In genomic region chr13:60479043-60479861, GRCm38 (mm10) we compare ENCODE assay signal across 9 mouse cellular contexts.
DNase-seq lines count a peak whose midpoint lies in the region; ATAC-seq and TF ChIP-seq lines count a peak whose summit lies in the region.
"Had no signal": no experiment of that assay in that cellular context is flagged by ENCODE, and none has a peak within 500 bp of the region (broad histone marks: within the 10 kb centered on the region; RNA-seq: fewer than 3 reads in every experiment).

No protein-coding gene starts in this region.

- peak overlapping the region; percentile 59 for H3K4me2 ChIP-seq in heart, embryonic 11.5 days
- H3K4me2 ChIP-seq in kidney, embryonic 16.5 days (replicated peaks; ENCODE audit: low read depth, low read length), result peak overlapping the region; percentile 71
- peak overlapping the region; percentile 62 for H3K4me2 ChIP-seq in liver, embryonic 11.5 days
- peak overlapping the region; percentile 41 for H3K4me2 ChIP-seq in myocyte (ENCODE audit: low read depth)

- H3K79me2 ChIP-seq in myocyte (ENCODE audit: control insufficient read depth, insufficient read depth), result no peaks in the 10 kb centered on the region

- H3K9ac ChIP-seq in heart, embryonic 11.5 days (ENCODE audit: low read depth, low read length), result no peak overlapping the region
- peak overlapping the region; percentile 59 for H3K9ac ChIP-seq in kidney, embryonic 16.5 days (replicated peaks; ENCODE audit: low read length)
- no peak overlapping the region for H3K9ac ChIP-seq in liver, embryonic 11.5 days (ENCODE audit: low read depth, low read length)

- no peak for TF ChIP-seq POLR2A in cortical plate, adult 2 months (IDR thresholded peaks at IDR 0.05; ENCODE audit: extremely low read depth, insufficient read depth, low read length)
- no peak for TF ChIP-seq POLR2A in myocyte (IDR thresholded peaks at IDR 0.05; ENCODE audit: insufficient read length, low read depth)

- 0 out of 2 replicates have a peak, but pooled peaks cover 3% of the 10 kb centered on the region for H3K9me3 ChIP-seq in heart, embryonic 11.5 days (replicated peaks; ENCODE audit: control insufficient read depth, low read length)
- H3K9me3 ChIP-seq in kidney, embryonic 16.5 days (ENCODE audit: low read length), result no peaks in the 10 kb centered on the region
- no peaks in the 10 kb centered on the region for H3K9me3 ChIP-seq in liver, embryonic 11.5 days (ENCODE audit: control insufficient read depth, low read length)

- intact Hi-C loops in gastrocnemius, adult 2 months (cut with DNase I), result loop anchor here (1.0 kb wide), 2 partner anchors 259 to 265 kb away; no protein-coding TSS in a partner anchor

- WGBS in heart, embryonic 11.5 days (ENCODE audit: insufficient replicate concordance), result 5% methylated on average over 18 of the region's 18 CpGs
- 3% methylated on average over 18 of the region's 18 CpGs for WGBS in kidney, embryonic 16.5 days
- WGBS in liver, embryonic 11.5 days, result 12% methylated on average over 18 of the region's 18 CpGs

- H3K4me3 ChIP-seq in gastrocnemius, adult 2 months, result peak overlapping the region; percentile 65
- peak overlapping the region; percentile 27; the same call in 1 of the 2 replicates for H3K4me3 ChIP-seq in cortical plate, adult 2 months (ENCODE audit: insufficient read depth, low read length)
- H3K4me3 ChIP-seq in heart, embryonic 11.5 days (ENCODE audit: low read depth, low read length), result peak overlapping the region; percentile 21
- peak overlapping the region; percentile 44 for H3K4me3 ChIP-seq in kidney, embryonic 16.5 days (ENCODE audit: low read length)
- H3K4me3 ChIP-seq in liver, embryonic 11.5 days (ENCODE audit: low read depth, low read length), result peak overlapping the region; percentile 17; the same call in 1 of the 2 replicates
- no peak overlapping the region for H3K4me3 ChIP-seq in myocyte

- H3ac ChIP-seq in myocyte (ENCODE audit: control insufficient read depth, insufficient read length), result no peak overlapping the region

- no peaks in the 10 kb centered on the region for H3K36me3 ChIP-seq in heart, embryonic 11.5 days (ENCODE audit: control insufficient read depth, insufficient read depth, low read length)
- no peaks in the 10 kb centered on the region for H3K36me3 ChIP-seq in kidney, embryonic 16.5 days (ENCODE audit: insufficient read depth, low read length)
- H3K36me3 ChIP-seq in liver, embryonic 11.5 days (ENCODE audit: control insufficient read depth, insufficient read depth, low read length), result no peaks in the 10 kb centered on the region
- no peaks in the 10 kb centered on the region for H3K36me3 ChIP-seq in myocyte (ENCODE audit: control insufficient read depth, insufficient read depth)

- H3K27me3 ChIP-seq in heart, embryonic 11.5 days (ENCODE audit: control insufficient read depth, insufficient read depth, low read length), result no peaks in the 10 kb centered on the region
- H3K27me3 ChIP-seq in kidney, embryonic 16.5 days (ENCODE audit: insufficient read depth, low read length), result no peaks in the 10 kb centered on the region
- no peaks in the 10 kb centered on the region for H3K27me3 ChIP-seq in liver, embryonic 11.5 days (replicated peaks; ENCODE audit: control insufficient read depth, insufficient read depth, low read length)
- peaks cover 20% of the 10 kb centered on the region for H3K27me3 ChIP-seq in myocyte (ENCODE audit: control insufficient read depth, insufficient read depth, insufficient read length)
- H3K27me3 ChIP-seq: CH12.LX had no signal

- H3K27ac ChIP-seq in gastrocnemius, adult 2 months, result peak overlapping the region; percentile 63
- H3K27ac ChIP-seq in cortical plate, adult 2 months (ENCODE audit: insufficient read depth, low read length), result no peak overlapping the region
- no peak overlapping the region for H3K27ac ChIP-seq in heart, embryonic 11.5 days (ENCODE audit: low read depth, low read length)
- peak overlapping the region; percentile 89 for H3K27ac ChIP-seq in kidney, embryonic 16.5 days (ENCODE audit: low read length)
- H3K27ac ChIP-seq in liver, embryonic 11.5 days (ENCODE audit: low read depth, low read length), result no peak overlapping the region

- DNase-seq in gastrocnemius, adult 2 months, result peak; percentile 42
- DNase-seq in gastrocnemius, postnatal 10 days, result no peak
- DNase-seq in liver, embryonic 11.5 days (ENCODE audit: low spot score), result peak; percentile 41
- DNase-seq in yolk sac, embryonic 10.5 days (ENCODE audit: low spot score), result peak; percentile 34

- no peak for ATAC-seq in heart, embryonic 11.5 days (replicated peaks; ENCODE audit: insufficient number of reproducible peaks, low FRiP score, low TSS enrichment)
- ATAC-seq in kidney, embryonic 16.5 days (ENCODE audit: low FRiP score, low TSS enrichment), result peak; percentile 67
- ATAC-seq in liver, embryonic 11.5 days (replicated peaks; ENCODE audit: low FRiP score), result peak; percentile 16; the same call in 1 of the 2 replicates

- peak; percentile 71 for TF ChIP-seq CTCF in gastrocnemius, adult 2 months (IDR thresholded peaks at IDR 0.05)
- TF ChIP-seq CTCF in cortical plate, adult 2 months (IDR thresholded peaks at IDR 0.05; ENCODE audit: extremely low read depth, insufficient read depth, low read length), result peak; percentile 67

- H3K4me1 ChIP-seq in cortical plate, adult 2 months (ENCODE audit: control insufficient read depth, insufficient read depth, low read length), result peaks cover 3% of the 10 kb centered on the region; the same call in 1 of the 2 replicates
- peaks cover 10% of the 10 kb centered on the region; the same call in 1 of the 2 replicates for H3K4me1 ChIP-seq in heart, embryonic 11.5 days (ENCODE audit: control insufficient read depth, insufficient read depth, low read length)
- H3K4me1 ChIP-seq in kidney, embryonic 16.5 days (ENCODE audit: insufficient read depth, low read length), result peaks cover 19% of the 10 kb centered on the region
- peaks cover 12% of the 10 kb centered on the region for H3K4me1 ChIP-seq in liver, embryonic 11.5 days (replicated peaks; ENCODE audit: control insufficient read depth, insufficient read depth, low read length)

TF ChIP-seq in myocyte, 11 proteins besides CTCF, POLR2A, EP300 and RAD21:
- TF ChIP-seq TCF3 (IDR thresholded peaks at IDR 0.05; ENCODE audit: insufficient read length, low read depth) (no peak), TCF12 (IDR thresholded peaks at IDR 0.05; ENCODE audit: insufficient read depth, poor library complexity, severe bottlenecking) (no peak), E2F4 (IDR thresholded peaks at IDR 0.05; ENCODE audit: insufficient read depth) (no peak), CEBPB (IDR thresholded peaks at IDR 0.05; ENCODE audit: insufficient read depth, poor library complexity, severe bottlenecking) (no peak)

Comparison
In these comparisons a context has a peak if more than half of its experiments do, and no peak if none do; other contexts are left out.
1. H3K27ac ChIP-seq: peak in gastrocnemius, adult 2 months (single experiment) and kidney, embryonic 16.5 days (single experiment); none in cortical plate, adult 2 months (single experiment), heart, embryonic 11.5 days (single experiment) and liver, embryonic 11.5 days (single experiment).
2. Peak in every context shown above with its lines, with median percentiles within 50 percentile points of each other: H3K4me2 ChIP-seq.